Mouse (Mus musculus): Measurements from ENCODE around the gene Gm6217. TPM values are rescaled to one million over a fixed set of nuclear protein-coding genes. Genes with fewer than 3 reads are reported as not detected.
"Not testable (repeated sequence)": the region's sequence is repeated elsewhere in the genome, so short reads cannot be mapped to it uniquely, and the experiment has no call there.

The Gm6217 gene
- total RNA-seq, 2 experiments from 2014 or later: not detected

- DNase-seq (ENCODE audit: low spot score in 2 of 2): no peak
- Histone ChIP-seq H3K27ac (no peak overlapping the region), H3K4me3 (no peak overlapping the region)
- TF ChIP-seq CTCF (conservative IDR thresholded peaks at IDR 0.05): no peak
Measured at GRCm38 (mm10) chr1:82938666-82939065, 7.5 kb upstream of the Gm6217 start.

- not testable (repeated sequence) for DNase-seq (ENCODE audit: low spot score in 2 of 2); H3K4me3 ChIP-seq; H3K27ac ChIP-seq
Measured at GRCm38 (mm10) chr1:82930558-82930957, 641 bp downstream of the Gm6217 start.

GRCm38 (mm10) chr1:82924650-82925049, 6.5 kb downstream of the Gm6217 start, which contains the start of gene A030014E15Rik:
Gene A030014E15Rik, plus strand, starts transcription at chr1:82924917.
- Histone ChIP-seq H3K4me3 (no peak within 1 kb of the TSS), H3K27ac (no peak within 1 kb of the TSS)
- no peak for TF ChIP-seq CTCF (conservative IDR thresholded peaks at IDR 0.05)
- no peak for DNase-seq (ENCODE audit: low spot score in 2 of 2)

GRCm38 (mm10) chr1:82913434-82913833, 17.8 kb downstream of the Gm6217 start:
- not testable (repeated sequence) for H3K4me3 ChIP-seq; H3K27ac ChIP-seq; DNase-seq (ENCODE audit: low spot score in 2 of 2)

GRCm38 (mm10) chr1:82913025-82913424, 18.2 kb downstream of the Gm6217 start, which contains the start of gene A030005L19Rik:
Gene A030005L19Rik, plus strand, starts transcription at chr1:82913325.
- Histone ChIP-seq H3K27ac (no peak within 1 kb of the TSS), H3K4me3 (no peak within 1 kb of the TSS)
- TF ChIP-seq CTCF (conservative IDR thresholded peaks at IDR 0.05): peak; percentile 44
- DNase-seq (ENCODE audit: low spot score in 2 of 2): no peak

GRCm38 (mm10) chr1:82905886-82906285, 25.3 kb downstream of the Gm6217 start:
- H3K27ac ChIP-seq: no peak overlapping the region
- no peak for TF ChIP-seq CTCF (conservative IDR thresholded peaks at IDR 0.05)
- no peak for DNase-seq (ENCODE audit: low spot score in 2 of 2)
- H3K4me3 ChIP-seq: no peak overlapping the region

GRCm38 (mm10) chr1:82901201-82901600, 30.0 kb downstream of the Gm6217 start:
- DNase-seq (ENCODE audit: low spot score in 2 of 2): no peak
- H3K27ac ChIP-seq: no peak overlapping the region
- TF ChIP-seq CTCF (conservative IDR thresholded peaks at IDR 0.05): no peak
- H3K4me3 ChIP-seq: no peak overlapping the region

GRCm38 (mm10) chr1:82900567-82900966, 30.6 kb downstream of the Gm6217 start:
- no peak overlapping the region for H3K4me3 ChIP-seq
- no peak for DNase-seq (ENCODE audit: low spot score in 2 of 2)
- TF ChIP-seq CTCF (conservative IDR thresholded peaks at IDR 0.05): no peak
- H3K27ac ChIP-seq: no peak overlapping the region

- no peak overlapping the region for H3K27ac ChIP-seq
- no peak for DNase-seq (ENCODE audit: low spot score in 2 of 2)
- no peak for TF ChIP-seq CTCF (conservative IDR thresholded peaks at IDR 0.05)
- H3K4me3 ChIP-seq: no peak overlapping the region
Measured at GRCm38 (mm10) chr1:82893269-82893668, 37.9 kb downstream of the Gm6217 start.

Other genes starting within 250 kb of the Gm6217 start
- gene Mff, start 206.5 kb downstream of the Gm6217 start, total RNA-seq (2021): 100 to 1,000 TPM; 228 to 231 TPM
- not detected for gene Tm4sf20, start 162.9 kb downstream of the Gm6217 start, total RNA-seq (2021)
- gene Gm47791, start 160.2 kb downstream of the Gm6217 start, total RNA-seq (2021): not detected
- 10 to 100 TPM; 68.9 TPM for gene Agfg1, start 91.9 kb downstream of the Gm6217 start, total RNA-seq (2021)
- gene A030005L19Rik, start 18.1 kb downstream of the Gm6217 start, total RNA-seq (2021): 1 to 10 TPM in 1 of 2 experiments, under 1 TPM in 1; 0.47 to 1.3 TPM
- gene A030014E15Rik, start 6.5 kb downstream of the Gm6217 start, total RNA-seq (2021): not detected
- gene A030003K21Rik, start 12.0 kb upstream of the Gm6217 start, total RNA-seq (2021): not detected
- gene Gm7544, start 24.6 kb upstream of the Gm6217 start, total RNA-seq (2021): not detected
- gene Gm47955, start 28.9 kb upstream of the Gm6217 start, total RNA-seq (2021): not detected
- gene Gm47959, start 69.1 kb upstream of the Gm6217 start, total RNA-seq (2021): not detected
- gene Slc19a3, start 107.0 kb upstream of the Gm6217 start, total RNA-seq (2021): 1 to 10 TPM; 3.1 to 3.2 TPM
- gene Krtap28-10, start 111.1 kb upstream of the Gm6217 start, total RNA-seq (2021): not detected
- gene Gm47969, start 113.5 kb upstream of the Gm6217 start, total RNA-seq (2021): not detected
- not detected for gene A030005K14Rik, start 128.0 kb upstream of the Gm6217 start, total RNA-seq (2021)
- not detected for gene Krtap28-13, start 129.5 kb upstream of the Gm6217 start, total RNA-seq (2021)
- gene Ccl20, start 185.4 kb upstream of the Gm6217 start, total RNA-seq (2021): not detected
- gene Daw1, start 228.4 kb upstream of the Gm6217 start, total RNA-seq (2021): 1 to 10 TPM in 1 of 2 experiments, under 1 TPM in 1; 0.49 to 1.2 TPM